In the genomic region with DNA sequence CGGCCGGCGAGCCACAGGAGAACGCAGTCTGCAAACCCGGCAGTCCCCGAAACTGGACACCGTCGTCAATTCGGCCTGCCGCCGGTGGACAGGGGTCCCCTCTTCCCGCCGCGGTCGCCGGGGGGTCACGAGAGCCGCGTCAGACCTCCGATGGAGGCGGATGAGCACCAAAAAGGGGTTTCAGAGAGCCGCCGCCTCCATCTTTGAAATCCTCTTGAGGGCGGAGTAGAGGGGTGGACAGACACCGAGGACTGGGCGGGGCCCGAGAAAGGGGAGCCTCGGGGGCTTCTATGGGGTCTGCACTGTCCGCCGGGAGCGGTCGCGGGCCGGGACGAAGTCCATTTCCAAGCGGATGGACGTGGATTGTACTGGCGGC, we compare ENCODE assay signal across 8 mouse cellular contexts. TPM values are rescaled to one million over a fixed set of nuclear protein-coding genes. Genes with fewer than 3 reads are reported as not detected.
DNase-seq lines count a peak whose midpoint lies in the region; ATAC-seq and TF ChIP-seq lines count a peak whose summit lies in the region.

No protein-coding gene starts in this region.

- no peak for TF ChIP-seq CTCF in bone marrow macrophage, adult 2 months (IDR thresholded peaks at IDR 0.05; ENCODE audit: low read depth, low read length)

- peaks cover 21% of the 10 kb centered on the region; the same call in 1 of the 2 replicates for H3K4me1 ChIP-seq in kidney, embryonic 14.5 days (ENCODE audit: control insufficient read depth, insufficient read depth, low read length)
- H3K4me1 ChIP-seq in bone marrow macrophage, adult 2 months (ENCODE audit: control insufficient read depth, insufficient read depth, low read length): peaks cover 18% of the 10 kb centered on the region
- H3K4me1 ChIP-seq in hindbrain, embryonic 13.5 days (replicated peaks): peaks cover 39% of the 10 kb centered on the region
- peaks cover 38% of the 10 kb centered on the region for H3K4me1 ChIP-seq in midbrain, embryonic 13.5 days (replicated peaks)

- TF ChIP-seq POLR2A in bone marrow macrophage, adult 2 months (IDR thresholded peaks at IDR 0.05; ENCODE audit: borderline replicate concordance, low read depth, low read length): no peak

- ATAC-seq in kidney, embryonic 14.5 days (ENCODE audit: low FRiP score, low TSS enrichment): no peak
- ATAC-seq in hindbrain, embryonic 13.5 days (ENCODE audit: low FRiP score): no peak
- ATAC-seq in midbrain, embryonic 13.5 days: no peak

- H3K9ac ChIP-seq in kidney, embryonic 14.5 days (ENCODE audit: low read depth, low read length): peak overlapping the region; percentile 92
- H3K9ac ChIP-seq in hindbrain, embryonic 13.5 days: peak overlapping the region; percentile 97
- peak overlapping the region; percentile 99 for H3K9ac ChIP-seq in midbrain, embryonic 13.5 days (replicated peaks)

- WGBS in kidney, embryonic 14.5 days: under 1% methylated on average over 34 of the region's 38 CpGs
- WGBS in hindbrain, embryonic 13.5 days: 0% methylated on average over 38 of the region's 38 CpGs
- under 1% methylated on average over 38 of the region's 38 CpGs for WGBS in midbrain, embryonic 13.5 days

- H3K9me3 ChIP-seq in kidney, embryonic 14.5 days (ENCODE audit: control insufficient read depth, low read length): no peaks in the 10 kb centered on the region
- no peaks in the 10 kb centered on the region for H3K9me3 ChIP-seq in hindbrain, embryonic 13.5 days
- no peaks in the 10 kb centered on the region for H3K9me3 ChIP-seq in midbrain, embryonic 13.5 days

- H3K4me2 ChIP-seq in kidney, embryonic 14.5 days (replicated peaks; ENCODE audit: low read depth, low read length): peak overlapping the region; percentile 99
- peak overlapping the region; percentile 93 for H3K4me2 ChIP-seq in hindbrain, embryonic 13.5 days
- peak overlapping the region; percentile 98 for H3K4me2 ChIP-seq in midbrain, embryonic 13.5 days (replicated peaks)

- H3K27me3 ChIP-seq in kidney, embryonic 14.5 days (ENCODE audit: control insufficient read depth, insufficient read depth, low read length): no peaks in the 10 kb centered on the region
- H3K27me3 ChIP-seq in hindbrain, embryonic 13.5 days: no peaks in the 10 kb centered on the region
- no peaks in the 10 kb centered on the region for H3K27me3 ChIP-seq in midbrain, embryonic 13.5 days

- H3K36me3 ChIP-seq in kidney, embryonic 14.5 days (ENCODE audit: control insufficient read depth, insufficient read depth, low read length): peaks cover 51% of the 10 kb centered on the region
- H3K36me3 ChIP-seq in hindbrain, embryonic 13.5 days: peaks cover 44% of the 10 kb centered on the region
- H3K36me3 ChIP-seq in midbrain, embryonic 13.5 days: peaks cover 45% of the 10 kb centered on the region

- H3K27ac ChIP-seq in kidney, embryonic 14.5 days (ENCODE audit: low read depth, low read length): peak overlapping the region; percentile 100
- peak overlapping the region; percentile 75 for H3K27ac ChIP-seq in bone marrow macrophage, adult 2 months (ENCODE audit: insufficient read depth, low read depth, low read length)
- peak overlapping the region; percentile 100 for H3K27ac ChIP-seq in hindbrain, embryonic 13.5 days
- H3K27ac ChIP-seq in midbrain, embryonic 13.5 days: peak overlapping the region; percentile 100

- no peak for DNase-seq in kidney, postnatal 4 days
- no peak for DNase-seq in cerebellum, adult 9-10 months
- no peak for DNase-seq in urinary bladder, postnatal 10 days (ENCODE audit: low spot score)
- DNase-seq in thymus, postnatal 4 days: no peak

- H3K4me3 ChIP-seq in kidney, embryonic 14.5 days (ENCODE audit: low read length): peak overlapping the region; percentile 92
- H3K4me3 ChIP-seq in bone marrow macrophage, adult 2 months (ENCODE audit: insufficient read depth, low read length): peak overlapping the region; percentile 92
- H3K4me3 ChIP-seq in hindbrain, embryonic 13.5 days: peak overlapping the region; percentile 95
- H3K4me3 ChIP-seq in midbrain, embryonic 13.5 days (replicated peaks): peak overlapping the region; percentile 100

RNA-seq across cellular contexts. Expression of gene H2-DMa, which starts 0.5 kb away (rescaled TPM):
- 16.1 and 19.3 TPM in 2 replicates for polyA plus RNA-seq in kidney, embryonic 14.5 days (2014; fragmentation: Nextera tagmentation; extraction: Ambion mirVana)
- polyA plus RNA-seq in bone marrow macrophage, adult 2 months (2012; ENCODE audit: insufficient read depth, insufficient read length, missing spikeins): 206 and 214 TPM in 2 replicates
- 14.4 and 16.9 TPM in 2 replicates for polyA plus RNA-seq in hindbrain, embryonic 13.5 days (2015; fragmentation: Nextera tagmentation; extraction: Ambion mirVana)
- 13.1 and 15.3 TPM in 2 replicates for polyA plus RNA-seq in midbrain, embryonic 13.5 days (2015; fragmentation: Nextera tagmentation; extraction: Ambion mirVana)

RNA-seq across cellular contexts. Expression of gene Brd2, which starts 3.6 kb away (rescaled TPM):
- polyA plus RNA-seq in kidney, embryonic 14.5 days (2014; fragmentation: Nextera tagmentation; extraction: Ambion mirVana): 153 and 178 TPM in 2 replicates
- polyA plus RNA-seq in bone marrow macrophage, adult 2 months (2012; ENCODE audit: insufficient read depth, insufficient read length, missing spikeins): 156 and 185 TPM in 2 replicates
- 127 and 129 TPM in 2 replicates for polyA plus RNA-seq in hindbrain, embryonic 13.5 days (2015; fragmentation: Nextera tagmentation; extraction: Ambion mirVana)
- polyA plus RNA-seq in midbrain, embryonic 13.5 days (2015; fragmentation: Nextera tagmentation; extraction: Ambion mirVana): 128 and 147 TPM in 2 replicates

RNA-seq across cellular contexts. Expression of gene H2-DMb2, which starts 24.2 kb away (rescaled TPM):
- polyA plus RNA-seq in kidney, embryonic 14.5 days (2014; fragmentation: Nextera tagmentation; extraction: Ambion mirVana): 18.5 and 21.9 TPM in 2 replicates
- polyA plus RNA-seq in bone marrow macrophage, adult 2 months (2012; ENCODE audit: insufficient read depth, insufficient read length, missing spikeins): 3.0 and 4.9 TPM in 2 replicates
- polyA plus RNA-seq in hindbrain, embryonic 13.5 days (2015; fragmentation: Nextera tagmentation; extraction: Ambion mirVana): 0.27 TPM in 2 replicates
- 0.14 and 0.32 TPM in 2 replicates for polyA plus RNA-seq in midbrain, embryonic 13.5 days (2015; fragmentation: Nextera tagmentation; extraction: Ambion mirVana)

RNA-seq across cellular contexts. Expression of gene H2-Oa, which starts 26.7 kb away (rescaled TPM):
- 0.51 and 0.76 TPM in 2 replicates for polyA plus RNA-seq in kidney, embryonic 14.5 days (2014; fragmentation: Nextera tagmentation; extraction: Ambion mirVana)
- polyA plus RNA-seq in bone marrow macrophage, adult 2 months (2012; ENCODE audit: insufficient read depth, insufficient read length, missing spikeins): 0.88 TPM in 1 of 2 replicates, not detected in the other
- 0.18 TPM in 1 of 2 replicates, not detected in the other for polyA plus RNA-seq in hindbrain, embryonic 13.5 days (2015; fragmentation: Nextera tagmentation; extraction: Ambion mirVana)
- polyA plus RNA-seq in midbrain, embryonic 13.5 days (2015; fragmentation: Nextera tagmentation; extraction: Ambion mirVana): not detected in 2 replicates

RNA-seq across cellular contexts. Expression of gene H2-DMb1, which starts 34.0 kb away (rescaled TPM):
- 4.1 and 4.2 TPM in 2 replicates for polyA plus RNA-seq in kidney, embryonic 14.5 days (2014; fragmentation: Nextera tagmentation; extraction: Ambion mirVana)
- 232 and 258 TPM in 2 replicates for polyA plus RNA-seq in bone marrow macrophage, adult 2 months (2012; ENCODE audit: insufficient read depth, insufficient read length, missing spikeins)
- 0.60 and 0.84 TPM in 2 replicates for polyA plus RNA-seq in hindbrain, embryonic 13.5 days (2015; fragmentation: Nextera tagmentation; extraction: Ambion mirVana)
- 0.43 TPM in 1 of 2 replicates, not detected in the other for polyA plus RNA-seq in midbrain, embryonic 13.5 days (2015; fragmentation: Nextera tagmentation; extraction: Ambion mirVana)

Comparison
In these comparisons a context has a peak if more than half of its experiments do, and no peak if none do; other contexts are left out.
1. RNA of gene H2-DMa, which starts 0.5 kb away (polyA plus RNA-seq): 206 to 214 TPM in bone marrow macrophage, adult 2 months; 16.1 to 19.3 TPM in kidney, embryonic 14.5 days, 13.1 to 15.3 TPM in midbrain, embryonic 13.5 days and 14.4 to 16.9 TPM in hindbrain, embryonic 13.5 days; every median in the first group is over 10 times any median in the second.
2. Peak in every context shown above with its lines, with median percentiles within 50 percentile points of each other: H3K27ac ChIP-seq, H3K4me2 ChIP-seq, H3K4me3 ChIP-seq and H3K9ac ChIP-seq.